Mouse (Mus musculus) liver (tissue): ENCODE results near the gene Men1.
"Not testable (repeated sequence)": the region's sequence is repeated elsewhere in the genome, so short reads cannot be mapped to it uniquely, and the experiment has no call there.

Source experiments
- DNase-seq: peaks from one replicate; pipeline ENCODE4 v3.0.0-alpha.2; 2020; ENCODE audit warnings: mixed read lengths

Men1 gene

DNA sequence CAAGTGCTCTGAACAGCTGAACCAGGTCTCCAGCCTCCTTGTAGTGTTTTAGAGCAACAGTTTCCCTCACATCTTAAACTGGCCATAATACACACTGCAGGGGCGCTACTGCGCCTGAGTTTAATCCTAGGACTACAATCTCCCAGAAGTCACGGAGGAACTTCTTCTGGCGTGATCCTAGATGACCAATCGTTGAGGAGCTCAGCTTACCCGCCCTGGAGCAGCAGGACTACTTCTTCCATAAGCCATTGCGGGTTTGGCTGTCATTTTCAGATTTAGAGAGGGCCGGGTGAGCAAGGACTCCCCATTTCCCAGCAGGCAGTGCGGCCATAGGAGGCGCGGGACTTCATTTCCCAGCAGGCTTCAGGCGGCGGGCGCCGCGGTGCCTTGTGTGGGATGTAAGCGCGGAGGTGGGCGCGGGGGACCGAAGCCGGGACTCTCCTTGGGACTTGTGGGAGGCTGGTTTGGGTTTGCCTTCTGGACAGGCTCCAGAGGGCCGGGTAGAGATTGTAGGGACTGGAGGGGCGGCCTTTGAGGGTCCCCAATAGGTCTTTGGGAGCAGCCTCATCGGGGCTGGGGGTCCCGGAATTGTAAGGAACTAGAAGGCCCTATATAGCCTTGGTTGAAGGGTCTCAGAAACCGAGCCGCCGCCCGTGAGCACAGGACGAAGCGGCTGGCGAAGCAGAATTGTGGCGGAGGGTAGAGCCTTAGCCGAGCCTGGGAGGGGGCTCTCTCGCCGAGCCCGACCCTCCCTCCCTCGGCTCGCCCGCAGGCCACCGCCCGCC, at the start of gene Men1:
TSS of gene Men1 (plus strand) at position 307 of the 785 bp plus-strand sequence.
- DNase-seq: peak; percentile 92

DNA sequence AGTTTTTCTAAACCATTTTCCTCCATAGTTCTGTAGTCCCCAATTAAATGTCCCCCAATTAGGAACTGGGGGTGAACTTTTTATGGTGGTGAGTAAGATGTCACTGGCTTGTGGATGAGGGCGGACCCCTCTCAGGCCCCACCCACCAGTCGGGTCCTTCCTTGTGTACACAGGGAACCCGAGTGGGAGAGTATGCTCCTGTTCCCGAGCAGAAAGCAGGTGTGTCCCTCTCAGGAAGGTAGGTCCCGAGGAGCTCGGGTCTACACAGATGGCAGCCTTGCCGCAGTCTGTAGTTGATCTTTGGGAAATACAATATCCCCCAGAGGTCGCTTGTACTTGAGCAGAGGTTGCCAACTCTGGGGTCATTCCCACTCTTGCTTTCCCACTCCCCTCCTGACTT, 49.6 kb upstream of the Men1 start:
- DNase-seq: peak; percentile 71

DNA sequence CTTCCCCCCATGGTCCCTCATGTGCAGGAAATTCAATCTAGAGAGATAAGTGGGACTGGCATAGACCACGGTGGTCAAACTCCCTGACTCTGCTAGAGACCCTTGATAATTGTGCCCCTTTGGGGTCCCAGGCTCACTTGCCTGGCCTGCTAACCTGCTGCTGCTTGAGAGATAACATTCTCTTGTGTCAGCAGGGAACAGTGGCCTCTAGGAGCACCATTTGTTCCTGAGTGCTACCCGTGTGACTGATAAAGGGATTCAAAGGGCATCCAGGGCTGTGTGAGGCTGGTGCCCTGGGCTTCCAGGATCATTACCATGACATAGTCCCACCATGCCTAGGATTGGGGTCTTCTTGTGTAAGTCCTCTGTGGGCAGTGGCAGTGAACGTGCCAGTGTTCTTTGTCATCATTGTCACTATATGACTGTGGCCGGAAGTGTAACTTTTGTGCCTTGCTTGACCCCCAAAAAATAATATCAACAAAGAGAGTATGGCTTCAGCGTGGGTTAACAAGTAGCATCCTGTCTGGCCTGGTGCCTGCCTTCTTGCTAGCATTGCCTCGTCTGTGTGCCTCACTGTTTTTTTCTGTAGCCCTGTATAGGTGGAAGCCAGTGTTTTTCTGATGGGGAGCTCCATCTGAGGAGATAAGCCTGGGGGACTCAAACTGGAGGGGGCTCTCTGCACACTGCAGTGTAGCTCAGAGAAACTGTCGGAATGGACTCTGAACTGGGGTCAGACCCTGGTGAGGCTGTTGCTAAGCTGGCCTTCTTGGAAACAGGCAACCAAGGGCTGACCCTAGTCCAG, 48.9 kb upstream of the Men1 start:
- DNase-seq: peak; percentile 66

DNA sequence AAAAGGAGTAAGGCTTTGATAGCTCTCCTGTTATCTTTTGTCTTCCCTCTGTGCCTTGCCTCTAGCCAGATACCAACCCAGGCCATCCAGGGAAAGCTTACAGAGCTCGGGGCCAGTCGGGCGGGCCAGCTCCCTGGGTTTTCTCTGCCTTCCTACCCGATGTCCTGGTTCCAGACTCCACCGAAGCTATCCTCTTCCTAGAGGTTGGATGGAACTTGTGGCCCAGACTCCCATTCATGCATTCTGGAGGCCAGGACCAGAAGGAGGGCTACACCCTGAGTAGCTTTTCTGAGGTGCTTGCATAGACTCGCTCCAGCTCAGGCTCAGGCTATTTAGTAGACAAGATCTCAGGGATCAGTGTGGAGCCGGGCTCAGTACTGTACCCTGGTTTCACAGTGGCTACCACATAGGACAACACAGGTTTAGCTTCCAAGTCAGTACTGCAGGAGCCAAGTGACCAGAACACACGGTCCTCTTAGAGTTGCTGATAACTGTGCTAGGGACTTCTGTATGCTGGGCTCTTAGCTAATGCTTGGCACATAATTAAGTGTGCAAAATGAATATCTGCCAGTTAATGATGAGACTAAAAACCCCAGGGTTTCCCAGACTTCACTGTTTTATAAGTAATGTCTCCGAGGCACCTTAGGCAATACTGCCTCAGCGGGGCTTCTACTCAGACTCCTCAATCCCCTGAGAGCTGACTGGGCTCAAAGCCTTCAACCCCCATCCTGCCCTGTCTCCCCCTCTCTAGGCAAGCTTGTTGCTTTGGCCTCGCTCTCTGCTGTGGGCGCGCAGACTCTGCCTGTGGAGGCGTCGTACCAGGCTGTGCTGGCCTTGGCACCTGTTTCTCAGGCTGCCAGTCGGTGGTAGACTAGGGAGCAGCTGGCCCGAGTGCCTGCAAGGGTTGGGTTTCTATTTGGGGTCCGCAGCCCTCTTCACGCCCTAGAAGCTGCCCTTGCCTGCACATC, 48.1 kb upstream of the Men1 start:
- peak; percentile 62 for DNase-seq

DNA sequence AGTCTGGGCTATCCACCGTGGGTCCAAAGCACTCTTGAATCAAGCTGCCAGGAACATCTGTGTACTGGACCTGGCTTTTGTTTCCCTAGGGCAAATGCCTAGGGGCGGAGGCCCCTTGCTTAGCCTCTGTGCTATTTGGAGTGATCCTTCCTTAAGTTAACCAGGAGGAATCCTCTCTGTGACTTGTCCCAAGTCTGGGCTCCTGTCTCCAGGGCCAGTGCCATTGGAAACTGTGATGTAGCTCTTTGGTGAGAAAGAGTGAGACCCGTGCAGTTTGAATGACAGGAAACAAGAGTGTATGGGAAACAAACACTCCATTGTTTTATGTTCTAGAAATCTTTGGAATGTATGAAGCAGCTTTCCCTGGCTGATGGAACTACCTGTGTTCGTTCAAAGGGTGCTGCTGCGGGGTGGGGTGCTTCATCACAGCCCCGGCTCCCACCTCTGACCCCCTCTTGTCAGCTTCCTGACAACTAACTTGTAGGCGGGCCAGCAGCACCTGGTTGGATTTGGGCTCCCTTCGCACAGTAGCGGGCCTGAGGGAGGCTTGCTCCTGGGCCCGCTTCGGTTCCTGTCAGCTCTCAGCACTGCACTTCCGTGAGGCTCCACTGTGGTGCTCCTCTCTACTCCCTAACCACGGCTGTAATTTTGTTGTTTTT, 46.4 kb upstream of the Men1 start:
- DNase-seq: no peak

DNA sequence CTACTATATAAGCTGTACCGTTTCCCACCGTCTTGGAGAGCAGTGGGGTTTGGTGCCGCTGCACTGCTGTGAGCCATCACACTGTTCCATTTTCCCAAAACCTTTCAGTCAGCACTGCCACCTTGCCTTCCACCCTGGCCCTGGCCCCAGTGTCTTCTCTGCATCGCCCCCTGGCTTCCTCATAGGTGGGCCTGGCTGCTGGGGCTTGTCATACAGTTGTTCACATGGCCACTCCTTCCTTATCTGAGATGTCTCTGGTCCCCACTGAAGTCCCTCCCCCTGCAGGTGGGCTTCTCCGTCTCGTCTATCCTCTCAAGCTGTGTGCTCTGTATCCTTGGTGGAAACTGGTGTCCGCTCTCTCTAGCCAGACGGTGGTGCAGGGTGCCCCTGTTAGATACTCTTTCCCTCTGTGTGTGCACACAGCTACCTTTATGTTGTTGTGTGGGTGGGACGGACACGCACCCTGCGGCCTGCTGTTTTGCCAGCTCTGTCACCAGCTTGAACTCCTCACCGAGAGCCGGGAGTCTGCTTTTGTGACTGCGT, 45.0 kb upstream of the Men1 start:
- DNase-seq: peak; percentile 43

DNA sequence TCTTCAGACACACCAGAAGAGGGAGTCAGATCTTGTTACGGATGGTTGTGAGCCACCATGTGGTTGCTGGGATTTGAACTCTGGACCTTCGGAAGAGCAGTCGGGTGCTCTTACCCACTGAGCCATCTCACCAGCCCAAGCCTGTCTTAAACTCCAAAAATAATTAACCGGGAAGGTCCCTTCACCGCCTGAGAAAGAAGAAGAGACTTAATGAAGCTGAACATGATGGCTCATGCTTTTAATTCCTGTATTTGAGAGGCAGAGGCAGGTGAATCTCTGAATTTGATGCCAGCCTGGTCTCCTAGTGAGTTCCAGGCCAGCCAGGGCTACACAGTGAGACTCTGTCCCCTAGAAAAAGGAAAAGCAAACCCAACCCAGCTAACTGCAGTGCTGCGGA, 44.1 kb upstream of the Men1 start:
- not testable (repeated sequence) for DNase-seq

DNA sequence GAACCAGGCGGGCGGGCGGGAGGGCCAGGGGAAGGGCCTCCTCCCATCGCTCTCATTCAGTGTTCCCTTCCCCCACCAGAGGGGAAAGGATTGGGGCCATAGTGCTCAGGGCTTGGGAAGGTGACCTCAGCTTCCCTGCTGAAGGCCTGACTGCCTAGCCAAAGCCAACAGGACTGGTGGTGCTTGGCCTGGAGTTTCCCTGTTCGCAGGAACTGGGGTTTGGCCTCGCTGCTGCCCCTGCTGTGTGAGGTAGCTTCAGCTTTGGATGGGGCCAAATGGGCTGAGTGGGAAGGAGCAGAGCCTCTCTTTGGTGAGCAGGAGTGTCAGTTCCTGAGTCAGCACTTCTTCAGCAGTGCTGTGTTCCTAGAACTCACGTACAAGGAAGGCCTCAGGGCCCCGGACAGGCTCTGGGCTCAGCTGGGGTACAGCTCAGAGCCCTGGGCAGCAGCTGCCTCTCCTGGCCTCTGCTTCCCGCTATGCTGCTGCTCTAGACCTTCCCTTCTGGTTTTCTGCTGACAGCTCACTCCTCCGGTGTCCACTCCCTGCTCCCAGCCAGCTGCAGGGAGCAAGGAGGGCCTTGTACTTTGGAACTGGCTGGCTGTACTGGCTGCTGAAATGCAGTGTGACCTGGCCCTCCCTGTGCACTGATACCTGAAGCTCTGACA, 43.5 kb upstream of the Men1 start:
- peak; percentile 70 for DNase-seq

DNA sequence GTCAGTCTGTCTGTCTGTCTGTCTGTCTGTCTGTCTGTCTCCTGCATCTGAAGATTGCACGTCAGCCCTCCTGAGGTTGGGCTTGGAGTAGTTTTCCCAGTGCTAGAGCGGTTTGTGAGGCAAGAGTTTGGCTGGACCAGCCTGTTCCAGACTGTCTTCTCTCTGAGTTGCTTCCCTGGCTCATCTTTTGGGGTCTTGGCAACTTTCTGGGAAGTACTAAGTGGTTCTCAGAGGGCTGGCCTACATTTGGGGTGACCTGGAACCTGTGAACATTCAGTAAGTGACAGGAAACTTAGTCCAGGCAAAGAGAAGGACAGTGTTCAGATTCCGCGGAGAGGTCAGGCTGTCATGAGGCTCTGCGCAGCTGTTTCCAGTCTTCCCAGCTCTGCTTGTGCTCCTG, 42.5 kb upstream of the Men1 start:
- no peak for DNase-seq

DNA sequence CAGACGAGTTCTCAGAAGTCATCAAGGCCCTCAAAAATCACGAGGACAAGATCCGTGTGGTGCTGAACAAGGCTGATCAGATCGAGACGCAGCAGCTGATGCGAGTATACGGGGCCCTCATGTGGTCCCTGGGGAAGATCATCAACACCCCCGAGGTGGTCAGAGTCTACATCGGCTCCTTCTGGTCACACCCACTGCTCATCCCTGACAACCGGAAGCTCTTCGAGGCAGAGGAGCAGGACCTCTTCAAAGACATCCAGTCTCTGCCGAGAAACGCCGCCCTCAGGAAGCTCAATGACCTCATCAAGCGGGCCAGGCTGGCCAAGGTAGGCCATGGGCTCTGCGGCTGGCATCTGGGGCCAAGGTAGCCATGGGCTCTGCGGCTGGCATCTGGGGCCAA, 40.5 kb upstream of the Men1 start:
- no peak for DNase-seq

DNA sequence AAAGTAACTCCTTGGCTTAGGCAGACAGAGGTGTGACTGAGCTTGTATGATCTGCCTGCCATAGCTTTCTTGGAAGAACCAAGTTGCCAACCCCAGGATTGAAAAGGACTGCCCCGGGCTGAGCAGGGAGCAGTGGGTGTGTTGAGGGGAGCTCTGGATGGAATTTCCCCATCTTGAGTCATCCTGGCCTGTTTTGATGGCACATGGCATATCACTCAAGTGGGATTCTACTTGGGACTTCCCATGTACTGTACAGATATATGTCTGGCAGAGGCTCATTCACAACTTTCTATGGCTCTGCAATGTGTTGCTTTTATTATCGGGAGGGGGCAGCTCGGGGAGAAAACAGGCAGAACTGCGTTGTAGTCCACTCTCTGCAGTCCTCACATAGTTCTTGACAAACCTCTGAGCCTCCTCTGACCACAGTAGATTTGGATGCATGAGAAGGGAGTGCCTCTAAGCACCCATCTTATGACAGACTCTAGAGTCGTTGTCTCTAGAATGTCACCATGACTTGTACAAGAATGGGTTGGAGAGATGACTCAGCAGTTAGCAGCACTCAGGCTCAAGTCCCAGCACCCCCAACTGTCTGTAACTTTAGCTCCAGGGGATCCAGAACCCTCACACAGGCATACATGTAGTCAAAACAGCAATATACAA, 38.1 kb upstream of the Men1 start:
- peak; percentile 58 for DNase-seq

DNA sequence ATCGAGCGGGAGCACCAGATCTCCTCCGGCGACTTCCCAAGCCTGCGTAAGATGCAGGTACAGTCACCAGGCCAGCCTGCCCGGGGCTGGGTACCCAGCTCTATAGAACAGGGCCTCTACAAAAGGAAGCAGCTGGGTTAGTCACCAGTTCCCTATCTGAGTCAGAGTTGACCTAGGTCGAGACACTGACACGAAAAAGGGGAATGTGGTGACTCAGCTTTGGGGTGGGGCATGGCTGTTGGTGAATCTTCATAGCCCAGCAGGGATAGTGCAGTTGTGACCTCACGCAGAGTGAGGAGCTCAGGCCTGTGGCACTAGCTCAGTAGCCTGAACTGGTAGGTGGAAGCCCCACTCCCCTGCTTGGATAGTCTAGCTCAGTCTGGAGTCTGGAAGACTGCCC, 37.1 kb upstream of the Men1 start:
- DNase-seq: peak; percentile 86

DNA sequence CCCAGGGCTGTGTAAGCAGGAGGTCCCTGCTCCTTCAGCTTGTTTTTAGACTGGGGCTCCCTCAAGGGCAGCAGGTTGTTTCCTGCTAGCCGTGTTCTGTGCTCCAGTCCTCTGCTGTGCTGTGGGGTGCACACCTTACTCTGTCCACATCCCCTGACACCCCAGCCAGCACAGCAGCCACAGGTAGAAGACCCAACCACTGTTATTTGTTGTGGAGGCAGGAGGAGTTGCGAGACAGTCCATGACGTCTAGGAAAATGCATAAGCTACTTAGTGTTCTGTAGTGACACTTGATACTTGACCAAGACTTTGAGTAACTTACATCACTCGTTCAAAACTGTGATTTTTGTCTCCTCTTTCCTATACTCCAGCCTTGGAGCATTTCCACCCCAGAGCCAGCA, 35.8 kb upstream of the Men1 start:
- no peak for DNase-seq

DNA sequence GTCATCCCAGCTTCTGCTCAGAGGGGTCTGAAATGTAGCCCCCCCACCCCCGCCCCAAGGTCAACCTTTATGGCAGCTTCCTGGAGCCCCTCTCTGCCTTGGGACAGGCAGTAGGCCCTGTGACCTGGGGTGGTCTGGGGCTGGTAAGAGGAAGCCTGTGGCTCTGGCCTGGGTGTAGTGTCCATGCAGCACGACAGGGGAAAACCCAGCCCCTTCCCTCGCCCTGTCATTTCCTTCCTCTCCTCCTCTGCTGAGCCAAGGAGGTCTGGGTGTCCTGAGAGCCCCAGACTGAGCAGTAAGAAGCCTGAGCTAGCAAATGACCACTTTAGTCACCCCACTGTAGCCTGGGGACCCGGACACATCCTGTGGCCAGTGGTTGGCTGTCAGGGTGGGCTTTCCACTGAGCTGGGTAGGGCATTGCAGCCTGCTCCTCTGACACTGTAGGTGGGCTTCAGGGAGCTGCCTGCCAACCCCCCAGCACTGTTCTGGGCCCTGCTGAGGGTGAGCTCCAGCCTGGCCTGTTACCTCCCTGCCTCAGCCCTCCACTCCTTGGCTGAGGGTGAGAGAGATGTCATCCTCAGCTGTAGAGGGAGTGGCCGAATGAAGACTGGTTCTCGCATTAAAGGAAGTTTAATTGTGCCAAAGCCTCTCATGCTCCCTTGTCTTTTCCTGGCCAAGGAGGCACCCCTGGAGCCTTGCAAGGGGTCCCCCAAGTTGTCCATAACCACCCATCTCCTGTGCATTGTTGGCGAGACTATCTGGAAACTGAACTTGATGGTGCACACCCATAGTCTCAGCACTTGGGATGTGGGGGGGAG, 35.1 kb upstream of the Men1 start:
- no peak for DNase-seq

DNA sequence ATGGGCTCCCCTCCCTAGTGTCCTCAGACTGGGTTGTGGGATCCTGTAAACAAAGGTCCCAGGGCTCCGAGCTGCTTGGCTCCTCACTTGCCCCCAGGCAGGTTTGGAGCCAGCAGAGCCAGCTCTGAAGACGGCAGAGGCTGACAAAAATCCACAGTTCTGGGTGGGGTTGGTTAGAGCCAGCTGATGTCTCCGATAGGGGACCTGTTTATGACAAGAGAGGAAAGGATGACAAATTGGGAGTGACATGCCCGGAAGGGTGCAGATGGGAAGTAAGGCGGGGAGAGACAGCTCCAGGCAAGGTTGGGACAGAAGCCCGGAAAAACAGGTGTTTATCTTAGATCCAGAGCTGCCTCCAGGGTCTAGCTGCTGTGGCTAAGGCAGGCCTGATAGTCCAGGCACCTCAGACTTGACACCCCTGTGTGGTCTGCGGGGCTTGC, 34.4 kb upstream of the Men1 start:
- DNase-seq: peak; percentile 81

DNA sequence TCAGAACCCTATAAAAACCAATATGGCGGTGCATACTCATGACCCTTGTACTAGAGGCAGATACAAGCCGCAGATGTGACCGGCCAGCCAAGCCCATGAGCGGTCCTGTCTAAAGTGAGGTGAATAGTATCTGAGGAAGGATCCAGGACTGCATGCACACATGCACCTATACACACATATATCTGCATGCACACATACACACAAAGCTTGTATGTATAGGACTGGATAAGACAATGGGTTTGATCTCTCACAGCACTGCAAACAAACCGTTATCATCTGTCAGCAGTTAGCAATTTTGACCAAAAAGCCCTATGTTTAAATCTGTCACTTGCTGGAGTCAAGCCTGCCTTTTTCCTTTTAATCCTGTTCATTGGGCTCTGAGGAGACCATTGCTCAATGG, 32.7 kb upstream of the Men1 start:
- DNase-seq: no peak

DNA sequence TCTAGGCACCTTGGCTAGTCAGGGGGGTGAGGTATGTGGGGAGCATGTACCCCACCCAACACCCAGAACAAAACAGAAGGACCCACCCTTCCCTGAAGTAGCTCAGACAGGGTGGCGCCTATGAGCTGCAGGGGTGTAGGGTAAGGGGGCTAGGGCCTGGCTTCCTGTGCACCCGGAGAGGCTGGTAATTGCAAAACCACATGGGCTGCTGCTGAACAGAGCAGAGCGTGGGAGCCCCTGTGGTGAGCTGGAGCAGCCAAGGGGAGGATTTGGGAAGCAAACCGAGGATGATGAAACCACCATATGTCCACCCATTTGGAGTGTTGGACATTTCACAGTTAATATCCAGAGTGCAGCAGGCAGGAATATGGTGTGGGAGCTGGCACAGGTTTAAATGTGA, 32.3 kb upstream of the Men1 start:
- peak; percentile 47 for DNase-seq

DNA sequence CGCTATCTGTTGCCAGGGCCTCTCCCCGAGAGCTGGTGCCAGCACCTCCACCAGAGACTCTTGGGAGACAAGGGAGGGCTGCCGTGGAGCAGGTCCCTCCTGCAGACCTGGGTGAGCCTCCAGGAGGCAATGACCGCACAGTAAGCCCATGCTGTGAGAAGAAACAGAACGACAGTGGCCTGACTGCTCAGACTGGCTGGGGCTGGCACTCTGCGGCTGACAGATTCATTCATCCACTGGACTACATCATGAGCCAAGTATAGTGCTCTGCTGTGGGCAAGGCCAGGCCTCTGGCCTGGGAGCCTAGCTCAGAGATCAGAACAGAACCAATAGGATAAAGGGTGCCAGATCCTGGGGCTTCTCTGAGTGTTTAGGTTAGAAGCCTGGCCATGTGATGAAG, 30.9 kb upstream of the Men1 start:
- no peak for DNase-seq

DNA sequence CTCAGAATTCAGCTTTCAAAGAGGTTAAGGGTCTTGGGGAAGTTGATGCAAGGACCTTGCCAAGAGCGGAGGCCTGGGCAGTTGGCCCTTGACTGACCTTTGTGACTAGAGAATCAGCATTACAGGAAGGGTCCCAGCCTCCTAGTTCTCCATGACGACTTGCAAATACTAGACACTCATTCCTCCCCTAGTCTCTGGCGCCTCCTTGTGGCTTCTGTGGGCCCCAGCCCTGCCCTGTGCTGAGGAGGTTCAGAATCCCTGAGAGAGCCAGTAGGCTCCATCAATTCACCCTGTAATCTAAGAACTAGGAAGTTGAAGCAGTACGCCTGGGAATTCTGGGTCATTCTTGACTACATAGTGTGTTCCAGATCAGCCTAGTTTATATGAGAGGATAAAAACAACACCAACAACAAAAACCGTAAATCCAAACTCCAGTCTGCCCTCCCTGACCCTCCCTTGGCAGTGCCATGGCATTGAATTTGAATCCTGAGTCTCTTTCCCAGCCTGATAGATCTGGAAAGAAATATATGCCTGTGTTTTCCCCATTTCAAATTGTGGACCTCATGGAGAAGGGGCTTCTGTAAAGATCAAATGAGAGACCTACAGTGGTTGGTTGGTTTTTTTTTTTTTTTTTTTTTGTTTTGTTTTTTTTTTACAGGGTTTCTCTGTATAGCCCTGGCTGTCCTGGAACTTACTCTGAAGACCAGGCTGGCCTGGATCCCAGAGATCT, 29.8 kb upstream of the Men1 start:
- peak; percentile 94 for DNase-seq
